Mouse (Mus musculus) liver (tissue): ENCODE data around the gene Gm5136.

Source experiments
- DNase-seq: peaks from one replicate; pipeline ENCODE4 v3.0.0-alpha.2; 2020; ENCODE audit warnings: mixed read lengths

The Gm5136 gene

GRCm38 (mm10) chr10:108699946-108700345, at the start of gene Gm5136:
TSS of gene Gm5136 (minus strand) at chr10:108700160.
- DNase-seq, result no peak

- DNase-seq, result no peak
Measured at GRCm38 (mm10) chr10:108743759-108744158, 43.8 kb upstream of the Gm5136 start.

GRCm38 (mm10) chr10:108733982-108734381, 34.0 kb upstream of the Gm5136 start:
- no peak for DNase-seq

DNA sequence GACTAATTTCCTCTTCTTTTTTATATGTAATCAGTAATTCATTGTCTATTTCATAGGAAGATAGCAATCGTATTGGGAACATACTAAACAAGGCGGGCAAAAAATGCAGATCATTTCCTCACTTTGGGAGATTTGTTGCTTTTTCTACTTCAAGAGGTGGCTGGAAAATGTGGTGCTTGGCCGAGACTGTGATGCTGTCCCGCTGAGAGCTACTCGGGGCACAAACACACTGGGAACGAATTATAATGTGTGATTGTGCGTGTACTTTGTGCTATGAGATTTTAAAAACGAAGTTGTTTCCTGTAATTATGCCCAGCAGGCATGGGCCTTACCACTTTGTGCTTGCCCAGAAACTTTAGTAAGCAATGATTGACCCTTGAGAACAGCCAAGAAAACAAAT, 29.0 kb upstream of the Gm5136 start:
- no peak for DNase-seq

GRCm38 (mm10) chr10:108726391-108726790, 26.4 kb upstream of the Gm5136 start:
- DNase-seq, result no peak

DNA sequence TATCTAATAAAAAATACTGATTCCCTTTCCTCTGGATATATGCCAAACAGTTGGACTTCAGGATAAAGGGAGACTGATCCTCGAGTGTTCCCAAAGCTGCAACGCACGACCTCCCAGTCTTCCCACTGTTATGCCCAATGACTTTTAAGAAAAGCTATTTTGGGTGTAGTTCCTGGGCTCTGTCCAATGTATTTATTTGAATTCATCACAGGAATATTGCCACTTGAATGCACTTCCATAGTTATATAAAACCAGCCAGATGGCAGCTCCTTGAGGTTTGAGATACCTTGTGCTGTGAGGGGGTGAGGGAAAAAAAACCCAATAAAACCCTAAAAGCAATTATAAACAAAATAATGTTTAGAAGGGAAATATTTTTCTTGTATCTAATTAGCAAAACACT, 24.9 kb upstream of the Gm5136 start:
- DNase-seq, result no peak

DNA sequence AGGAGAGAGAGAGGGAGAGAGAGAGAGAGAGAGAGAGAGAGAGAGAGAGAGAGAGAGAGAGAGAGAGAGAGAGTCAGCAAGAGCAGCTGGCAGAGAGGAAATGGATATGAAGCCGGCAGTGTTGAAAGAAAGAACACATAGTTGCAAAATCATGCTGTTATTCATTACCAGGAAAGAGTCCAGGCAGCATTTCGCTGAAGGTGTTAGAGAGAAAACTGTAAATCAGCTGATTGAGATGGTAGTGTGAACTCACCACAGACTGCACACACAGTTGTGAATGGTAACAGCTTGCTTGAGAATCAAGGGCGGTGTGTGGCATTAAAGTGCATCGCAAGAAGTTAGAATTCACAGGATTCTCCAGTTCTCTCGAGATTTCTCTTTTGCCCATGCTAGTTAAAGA, 10.6 kb upstream of the Gm5136 start:
- no peak for DNase-seq

- DNase-seq, result no peak
Measured at GRCm38 (mm10) chr10:108705658-108706057, 5.7 kb upstream of the Gm5136 start.

- DNase-seq, result no peak
Measured at GRCm38 (mm10) chr10:108701361-108702128, 1.6 kb upstream of the Gm5136 start.

DNA sequence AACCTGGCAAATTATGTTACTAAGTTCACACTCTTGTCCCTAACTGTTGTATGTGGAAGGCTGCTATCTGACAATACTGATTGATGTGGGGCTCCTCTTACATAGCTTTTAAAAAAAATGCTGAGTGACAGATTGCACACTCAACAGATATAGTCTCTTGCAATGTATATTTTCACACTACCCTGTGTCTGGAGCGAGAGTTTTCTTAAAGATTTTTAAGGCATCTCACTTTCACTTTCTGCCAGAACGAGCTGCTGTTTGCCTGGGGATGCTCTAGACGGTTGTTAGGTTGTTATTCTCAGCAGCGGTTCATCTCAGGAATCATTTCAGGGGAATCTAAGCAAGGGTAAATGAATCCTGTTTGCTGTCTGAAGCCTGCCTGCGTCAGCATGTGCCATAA, 2.9 kb downstream of the Gm5136 start:
- no peak for DNase-seq

DNA sequence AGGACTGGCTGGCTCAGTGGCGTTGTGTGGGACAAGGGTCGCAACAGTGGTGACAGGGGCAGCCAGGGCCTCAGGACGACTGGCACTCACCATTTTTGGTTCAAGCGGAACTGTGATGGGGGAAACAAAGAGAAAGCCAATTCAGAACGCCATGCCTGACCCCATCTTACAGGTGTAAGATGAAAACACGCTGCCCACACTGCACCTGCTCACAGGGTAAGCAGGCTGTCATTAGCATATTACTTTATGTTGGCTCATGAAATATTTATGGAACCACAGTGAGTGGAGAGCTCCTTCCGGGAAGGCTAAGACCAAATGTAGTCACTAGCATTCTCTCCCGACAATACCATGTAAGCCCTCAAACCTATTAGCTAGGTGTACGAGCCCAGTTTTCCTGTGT, 9.0 kb downstream of the Gm5136 start:
- no peak for DNase-seq

- DNase-seq, result no peak
Measured at GRCm38 (mm10) chr10:108686696-108687095, 13.3 kb downstream of the Gm5136 start.

DNA sequence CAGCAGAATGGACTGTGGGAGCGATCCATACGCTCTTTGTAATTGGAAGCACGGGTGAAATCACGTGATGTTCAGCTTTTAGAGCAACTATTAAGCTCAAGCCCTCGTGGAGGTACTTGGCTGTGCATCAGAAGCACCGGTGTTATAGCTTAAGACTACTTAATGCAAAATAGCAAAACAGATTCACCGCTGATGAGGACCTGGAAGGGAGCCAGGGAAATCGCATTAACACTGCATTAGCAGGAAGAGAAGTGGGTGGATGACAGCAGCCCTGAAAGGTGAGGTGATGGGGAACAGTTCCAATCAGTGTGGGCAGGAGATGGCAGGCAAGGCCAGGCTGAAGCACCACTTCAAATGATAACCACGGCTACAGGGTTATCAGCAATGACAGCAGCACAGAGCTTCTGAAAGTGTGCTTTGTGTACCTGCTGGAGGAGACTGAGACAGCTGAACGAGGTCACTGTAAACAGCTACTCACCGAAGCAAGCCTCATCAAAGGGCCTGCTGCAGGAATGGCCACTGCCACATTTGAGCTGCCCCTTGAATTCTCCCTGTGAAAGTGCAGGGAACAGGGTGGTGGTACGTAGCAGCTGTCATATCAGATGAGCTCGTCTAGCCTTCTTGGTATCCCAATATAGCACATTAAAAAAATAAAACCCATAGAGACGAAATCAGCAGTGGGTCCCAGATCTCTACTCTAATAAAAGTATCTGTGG, 20.1 kb downstream of the Gm5136 start:
- DNase-seq, result no peak

- no peak for DNase-seq
Measured at GRCm38 (mm10) chr10:108677053-108677452, 22.9 kb downstream of the Gm5136 start.

DNA sequence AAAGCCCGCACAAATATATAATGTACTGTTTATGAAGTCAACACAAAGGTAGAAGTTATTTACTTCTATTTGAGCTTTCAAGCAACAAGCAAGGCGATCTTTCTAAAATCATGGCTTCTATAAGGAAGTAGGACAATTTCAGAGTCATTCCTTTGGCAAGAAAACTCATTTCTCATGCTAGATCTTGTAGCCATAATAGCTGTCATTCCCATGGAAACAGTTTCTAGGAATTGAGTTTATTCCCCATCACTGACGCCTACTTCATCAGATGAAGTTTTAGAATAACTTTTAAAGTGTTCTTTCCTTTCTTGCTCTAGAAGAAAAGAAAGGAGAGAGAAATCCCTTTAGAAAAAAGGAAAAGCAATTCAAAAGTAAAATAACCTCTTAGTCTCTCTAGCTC, 31.0 kb downstream of the Gm5136 start:
- DNase-seq, result no peak

GRCm38 (mm10) chr10:108660295-108660694, 39.7 kb downstream of the Gm5136 start:
- no peak for DNase-seq

- DNase-seq, result no peak
Measured at GRCm38 (mm10) chr10:108658300-108658699, 41.7 kb downstream of the Gm5136 start.

DNA sequence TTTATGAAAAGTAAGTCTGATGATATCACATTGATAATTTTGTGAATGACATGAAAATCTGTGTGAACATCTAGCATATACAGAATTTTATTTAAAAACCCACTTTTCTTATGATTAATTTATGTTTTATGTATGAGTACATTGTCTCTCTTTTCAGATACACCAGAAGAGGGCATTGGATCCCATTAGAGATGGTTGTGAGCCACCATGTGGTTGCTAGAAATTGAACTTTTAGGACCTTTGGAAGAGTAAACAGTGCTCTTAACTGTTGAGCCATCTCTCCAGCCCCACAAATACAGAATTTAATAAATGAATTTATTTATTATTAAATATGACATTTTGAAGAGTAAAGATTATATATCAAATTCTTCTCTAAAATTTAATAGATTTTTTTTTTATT, 42.3 kb downstream of the Gm5136 start:
- DNase-seq, result no peak

GRCm38 (mm10) chr10:108656898-108657297, 43.1 kb downstream of the Gm5136 start:
- no peak for DNase-seq

GRCm38 (mm10) chr10:108655074-108655473, 44.9 kb downstream of the Gm5136 start:
- no peak for DNase-seq

- DNase-seq, result no peak
Measured at GRCm38 (mm10) chr10:108652831-108653230, 47.1 kb downstream of the Gm5136 start.

- DNase-seq, result no peak
Measured at GRCm38 (mm10) chr10:108652066-108652465, 47.9 kb downstream of the Gm5136 start.

GRCm38 (mm10) chr10:108649174-108649573, 50.8 kb downstream of the Gm5136 start:
- DNase-seq, result no peak
